Mouse (Mus musculus) splenic B cell, adult 2 months (primary cell): ENCODE measurements around the gene Il18bp.
A peak's percentile ranks its signal among the peaks of the same experiment; 100 is the strongest.

Experiments
- DNase-seq: peaks from one replicate; pipeline ENCODE4 v3.0.0-alpha.2; 2011; ENCODE audit warnings: low read depth, low spot score
- H3K27me3 ChIP-seq: 2 replicates; pipeline ENCODE4 v1.6.1; 2012; ENCODE audit warnings: mild to moderate bottlenecking, low read length, moderate library complexity, mixed read lengths; ENCODE audit not compliant: control insufficient read depth, poor library complexity, insufficient read depth, severe bottlenecking
- H3K36me3 ChIP-seq: 2 replicates; pipeline ENCODE4 v1.6.1; 2012; ENCODE audit warnings: mild to moderate bottlenecking, low read length, moderate library complexity, mixed read lengths; ENCODE audit not compliant: control insufficient read depth, poor library complexity, insufficient read depth, severe bottlenecking

The Il18bp gene

GRCm38 (mm10) chr7:102019362-102019761 lies 872 bp upstream of the Il18bp start:
- Histone ChIP-seq H3K36me3 (no peaks in the 10 kb centered on the region; the same call in 1 of the 2 replicates), H3K27me3 (no peaks in the 10 kb centered on the region)
- no peak for DNase-seq

- Histone ChIP-seq H3K27me3 (no peaks in the 10 kb centered on the region), H3K36me3 (peaks cover 4% of the 10 kb centered on the region)
- DNase-seq: no peak
Measured at GRCm38 (mm10) chr7:102018034-102018433, 456 bp downstream of the Il18bp start.

GRCm38 (mm10) chr7:102017452-102017851 lies 1.0 kb downstream of the Il18bp start:
- DNase-seq: no peak
- Histone ChIP-seq H3K27me3 (no peaks in the 10 kb centered on the region), H3K36me3 (peaks cover 6% of the 10 kb centered on the region)

GRCm38 (mm10) chr7:102016936-102017335 lies 1.6 kb downstream of the Il18bp start:
- DNase-seq: no peak

GRCm38 (mm10) chr7:102014995-102015394 lies 3.5 kb downstream of the Il18bp start:
- Histone ChIP-seq H3K36me3 (peaks cover 19% of the 10 kb centered on the region), H3K27me3 (no peaks in the 10 kb centered on the region)
- no peak for DNase-seq

More at GRCm38 (mm10) chr7:102016936-102017335, 1.6 kb downstream of the Il18bp start:
- H3K36me3 ChIP-seq: peaks cover 10% of the 10 kb centered on the region
- no peaks in the 10 kb centered on the region for H3K27me3 ChIP-seq

GRCm38 (mm10) chr7:102013416-102013815 lies 5.1 kb downstream of the Il18bp start:
- Histone ChIP-seq H3K27me3 (no peaks in the 10 kb centered on the region), H3K36me3 (peaks cover 24% of the 10 kb centered on the region)
- no peak for DNase-seq

- H3K27me3 ChIP-seq: no peaks in the 10 kb centered on the region
- peaks cover 26% of the 10 kb centered on the region for H3K36me3 ChIP-seq
- no peak for DNase-seq
Measured at GRCm38 (mm10) chr7:102011855-102012254, 6.6 kb downstream of the Il18bp start.

GRCm38 (mm10) chr7:102006520-102006919 lies 12.0 kb downstream of the Il18bp start:
- DNase-seq: no peak
- Histone ChIP-seq H3K27me3 (no peaks in the 10 kb centered on the region), H3K36me3 (peaks cover 24% of the 10 kb centered on the region; the same call in 1 of the 2 replicates)

GRCm38 (mm10) chr7:102000921-102001630 lies 17.4 kb downstream of the Il18bp start:
- DNase-seq: no peak
- Histone ChIP-seq H3K36me3 (peaks cover 27% of the 10 kb centered on the region), H3K27me3 (no peaks in the 10 kb centered on the region)

- no peaks in the 10 kb centered on the region for H3K27me3 ChIP-seq
- peaks cover 27% of the 10 kb centered on the region for H3K36me3 ChIP-seq
- no peak for DNase-seq
Measured at GRCm38 (mm10) chr7:102000296-102000695, 18.2 kb downstream of the Il18bp start.

- Histone ChIP-seq H3K36me3 (peaks cover 28% of the 10 kb centered on the region), H3K27me3 (no peaks in the 10 kb centered on the region)
- DNase-seq: no peak
Measured at GRCm38 (mm10) chr7:101999461-102000151, 18.9 kb downstream of the Il18bp start.

- H3K27me3 ChIP-seq: no peaks in the 10 kb centered on the region
- DNase-seq: peak; percentile 80
- H3K36me3 ChIP-seq: peaks cover 27% of the 10 kb centered on the region
Measured at GRCm38 (mm10) chr7:101998194-101998927, 20.1 kb downstream of the Il18bp start.

- peak; percentile 69 for DNase-seq
- Histone ChIP-seq H3K27me3 (no peaks in the 10 kb centered on the region), H3K36me3 (peaks cover 8% of the 10 kb centered on the region)
Measured at GRCm38 (mm10) chr7:101994241-101994640, 24.2 kb downstream of the Il18bp start.

- Histone ChIP-seq H3K36me3 (peaks cover 9% of the 10 kb centered on the region), H3K27me3 (no peaks in the 10 kb centered on the region)
- DNase-seq: no peak
Measured at GRCm38 (mm10) chr7:101985081-101985480, 33.4 kb downstream of the Il18bp start.

- H3K36me3 ChIP-seq: peaks cover 2% of the 10 kb centered on the region; the same call in 1 of the 2 replicates
- no peak for DNase-seq
- H3K27me3 ChIP-seq: no peaks in the 10 kb centered on the region
Measured at GRCm38 (mm10) chr7:101982735-101983134, 35.8 kb downstream of the Il18bp start.
